Mouse (Mus musculus): ENCODE results near the gene Adarb2.

DNA sequence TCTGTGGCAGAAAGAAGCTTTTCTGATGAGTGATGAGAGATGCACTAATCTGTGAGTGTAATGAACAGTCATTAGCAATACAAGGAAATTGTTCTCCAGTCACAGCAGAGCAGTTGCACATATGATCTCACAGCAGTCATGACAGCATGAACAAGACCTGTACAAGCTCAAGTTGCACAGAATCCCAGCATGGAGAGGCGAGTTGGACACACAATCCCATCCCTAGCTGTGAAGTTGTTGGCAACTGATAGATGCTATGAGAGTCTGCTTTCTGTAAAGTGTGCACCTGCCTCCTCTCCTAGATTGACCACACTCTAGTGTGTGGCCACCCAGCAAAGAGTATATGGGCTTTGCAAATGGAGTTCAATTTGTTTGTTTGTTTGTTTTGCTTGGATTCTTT lies 36.2 kb downstream of the Adarb2 start:
- no peak for TF ChIP-seq CTCF (IDR thresholded peaks at IDR 0.05; ENCODE audit: extremely low read depth, insufficient read length, insufficient replicate concordance, low read depth, low read length)
- TF ChIP-seq POLR2A (IDR thresholded peaks at IDR 0.05; ENCODE audit: low read depth, low read length) = no peak
